Mouse (Mus musculus): ENCODE data around the gene 1810009A15Rik.

DNA sequence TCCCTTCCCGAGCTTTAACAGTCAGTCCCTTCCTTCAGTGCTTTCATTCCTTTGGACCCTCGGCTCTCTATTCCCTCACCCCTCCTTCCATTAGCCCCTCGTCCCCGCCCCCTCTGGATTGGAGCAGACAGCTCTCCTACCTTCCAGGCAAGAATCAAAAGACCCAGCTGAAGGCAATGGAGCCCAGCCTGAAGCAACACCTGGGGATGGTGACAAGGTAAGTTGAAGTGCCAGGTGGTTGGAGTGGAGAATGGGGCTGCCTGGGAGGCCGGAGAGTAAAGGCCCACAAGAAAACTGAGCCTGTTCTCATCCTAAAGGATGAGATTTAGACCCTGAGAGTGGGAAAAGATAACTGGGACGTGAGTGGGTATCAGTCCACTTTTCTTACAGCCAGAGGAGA, 19.9 kb downstream of the 1810009A15Rik start:
- TF ChIP-seq CTCF (IDR thresholded peaks at IDR 0.05; ENCODE audit: low read depth, low read length): no peak
- TF ChIP-seq POLR2A (IDR thresholded peaks at IDR 0.05; ENCODE audit: extremely low read depth, insufficient read depth, low read length): no peak

All from liver, adult 2 months (tissue).